Mouse (Mus musculus) testis, postnatal 10 days (tissue): ENCODE data around the gene Rhag.

Source experiments
- DNase-seq: peaks from one replicate; pipeline ENCODE4 v3.0.0; 2021; ENCODE audit warnings: low spot score

Rhag gene

DNA sequence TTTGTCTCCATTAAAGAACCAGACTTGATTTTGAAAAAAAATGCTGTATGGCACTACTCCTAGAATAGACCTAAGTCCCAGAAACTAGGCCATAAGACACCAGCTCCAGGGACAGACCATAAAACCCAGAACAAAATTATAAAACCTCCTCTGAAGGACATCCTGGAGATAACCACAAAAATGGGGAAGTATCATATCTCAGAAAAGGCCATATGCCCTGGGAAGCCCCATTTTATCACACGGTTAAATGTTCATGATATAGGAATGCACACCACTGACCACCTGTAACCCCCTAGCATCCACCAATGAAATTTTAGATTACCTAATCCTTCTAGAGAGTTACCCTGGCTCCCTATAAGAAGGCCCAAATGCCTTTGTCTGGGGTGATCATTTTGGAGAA is 64.6 kb downstream of the Rhag start:
- DNase-seq: no peak

DNA sequence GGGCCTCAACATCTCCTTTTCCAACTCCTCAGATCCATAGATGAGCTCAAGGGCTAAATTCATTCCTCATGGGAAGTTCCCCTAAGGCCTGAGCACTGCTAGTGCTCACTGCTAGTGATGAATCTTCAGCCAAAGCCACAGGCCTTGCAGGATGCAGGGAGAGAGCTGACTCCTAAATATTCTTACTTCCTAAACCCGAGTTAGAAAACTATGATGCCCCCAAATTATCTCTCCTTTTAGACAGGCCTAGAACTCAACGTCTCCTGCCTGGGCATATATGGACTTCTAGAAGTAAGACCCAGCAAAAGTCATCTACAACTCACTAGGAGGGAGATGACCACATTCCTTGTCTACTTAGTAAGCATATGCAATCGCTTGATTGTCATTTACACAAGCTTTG is 66.8 kb downstream of the Rhag start:
- DNase-seq: no peak

DNA sequence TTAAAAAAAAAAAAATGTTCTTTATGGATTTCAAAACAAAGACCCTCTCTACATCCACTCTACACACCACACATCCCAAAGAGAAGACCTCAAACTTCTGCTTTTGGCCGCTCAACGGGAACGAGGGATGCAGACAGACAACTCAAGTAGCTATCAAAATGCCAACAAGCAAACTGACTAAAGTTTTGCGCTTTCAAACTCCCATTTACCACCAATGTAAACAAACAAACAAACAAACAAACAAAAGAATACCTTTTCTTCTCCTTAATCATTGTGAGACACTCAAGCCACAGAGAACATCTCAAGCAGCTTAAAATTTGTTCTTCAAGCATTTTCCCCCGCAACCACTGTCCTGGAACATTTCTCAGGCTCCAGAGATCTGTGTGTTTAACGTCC is 68.6 kb downstream of the Rhag start:
- no peak for DNase-seq

DNA sequence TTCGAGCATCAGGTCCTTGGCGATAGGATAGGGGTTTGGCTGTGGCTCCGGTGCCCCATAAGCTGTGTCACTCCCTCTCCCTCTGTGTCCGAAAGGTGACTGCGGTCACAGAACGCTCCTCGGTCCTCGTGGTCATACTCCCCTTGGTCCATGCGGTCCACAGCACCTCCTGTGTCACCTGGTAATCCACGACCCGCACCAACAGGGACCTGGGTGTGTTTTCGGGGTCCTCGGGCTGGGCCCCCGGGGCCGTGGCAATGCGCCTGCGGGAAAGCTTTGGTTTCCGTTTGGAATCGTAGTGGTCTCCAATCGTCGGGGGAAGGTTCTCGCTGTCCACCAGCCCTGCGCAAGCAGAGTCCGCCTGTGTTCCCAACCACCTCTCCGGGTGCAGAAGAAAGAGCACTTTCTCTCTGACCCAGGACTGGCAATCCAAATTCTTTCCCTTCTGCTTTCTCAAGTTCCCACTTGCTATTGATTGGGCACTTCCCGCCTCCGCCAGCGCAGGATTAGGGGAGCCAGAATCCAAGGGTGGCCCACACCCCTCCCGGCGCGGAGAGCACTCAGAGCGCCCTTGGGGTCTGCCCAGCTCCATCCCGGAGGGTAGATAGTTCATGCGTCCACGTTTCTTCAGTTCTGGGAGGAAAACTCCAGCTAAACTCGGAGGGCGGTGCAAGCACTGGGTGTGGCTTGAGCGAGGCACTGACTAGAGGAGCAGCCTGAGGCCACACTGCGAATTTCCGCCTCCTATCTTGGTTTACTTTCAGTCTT is 69.2 kb downstream of the Rhag start, which contains the start of gene 9130008F23Rik:
TSS of gene 9130008F23Rik (minus strand) at position 636 of the 768 bp plus-strand sequence.
- peak; percentile 59 for DNase-seq

DNA sequence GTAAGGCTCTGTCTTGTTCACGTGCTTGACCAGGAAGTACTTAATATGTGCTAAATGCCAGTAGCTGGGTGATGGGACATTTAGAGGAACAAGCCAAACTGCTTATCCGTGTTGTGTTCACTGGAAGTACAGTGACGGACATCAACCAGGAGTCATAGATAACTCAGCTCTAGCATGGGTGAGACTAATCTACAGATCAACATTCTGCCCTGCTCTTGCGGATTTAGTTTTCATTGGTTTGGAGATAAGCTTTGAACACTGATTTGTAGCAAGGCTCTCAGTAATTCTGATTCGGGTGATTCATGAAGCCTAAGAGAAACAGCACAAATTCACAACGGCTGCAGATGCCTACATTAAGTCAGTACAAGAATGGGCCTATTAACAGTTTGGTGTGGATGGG is 71.2 kb downstream of the Rhag start:
- DNase-seq: no peak

DNA sequence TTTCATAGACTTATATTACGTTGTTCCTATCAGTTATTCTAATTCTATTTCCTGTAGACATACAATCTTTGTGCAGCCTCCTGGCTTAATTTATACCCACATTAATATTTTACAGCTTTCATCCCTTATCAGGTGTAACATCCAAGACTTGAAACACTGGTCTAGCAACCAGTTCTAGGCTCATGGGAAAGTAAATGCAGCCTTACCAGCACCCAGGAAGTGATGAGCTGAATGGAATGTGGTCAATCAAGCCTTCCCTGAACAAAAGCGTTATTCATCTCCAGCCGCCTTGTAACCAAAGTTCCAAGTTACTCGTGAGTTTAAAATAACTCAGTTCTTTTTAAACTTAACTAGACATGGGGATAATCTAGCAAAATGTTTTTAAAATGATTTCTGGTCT is 74.2 kb downstream of the Rhag start:
- DNase-seq: no peak

DNA sequence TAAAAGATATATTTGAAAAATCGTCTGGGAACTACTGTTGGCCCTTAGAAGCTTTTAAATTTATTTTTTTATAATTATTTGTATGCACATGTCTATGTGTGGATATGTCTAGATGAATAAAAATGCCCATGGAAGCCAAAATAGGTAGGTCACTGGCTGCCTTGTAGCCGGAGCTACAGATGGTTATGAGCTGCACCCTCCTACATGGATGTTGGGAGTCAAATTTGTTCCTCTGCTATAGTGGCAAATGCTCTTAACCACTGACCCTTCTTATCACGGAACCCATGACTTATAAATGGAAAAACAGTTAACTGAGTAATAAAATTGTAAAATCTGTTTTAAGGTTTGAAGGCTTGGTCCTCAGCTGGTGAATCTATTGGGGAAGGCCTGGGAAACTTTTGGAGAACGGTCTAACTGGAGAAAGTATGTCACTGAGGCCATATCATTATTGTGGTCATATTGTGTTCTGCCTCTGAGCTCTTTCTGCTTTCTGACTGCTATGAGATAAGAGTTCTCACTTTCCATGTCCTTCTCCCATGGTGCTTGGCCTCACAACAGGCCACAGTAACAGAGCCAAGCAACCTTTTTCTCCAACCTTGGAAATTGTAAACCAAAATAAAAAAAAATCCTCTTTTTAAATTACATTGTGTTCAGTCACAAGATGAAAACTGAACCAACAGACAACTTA is 77.1 kb downstream of the Rhag start:
- no peak for DNase-seq
